Comparison of ENCODE assay signal across 9 mouse cellular contexts in the genomic region with DNA sequence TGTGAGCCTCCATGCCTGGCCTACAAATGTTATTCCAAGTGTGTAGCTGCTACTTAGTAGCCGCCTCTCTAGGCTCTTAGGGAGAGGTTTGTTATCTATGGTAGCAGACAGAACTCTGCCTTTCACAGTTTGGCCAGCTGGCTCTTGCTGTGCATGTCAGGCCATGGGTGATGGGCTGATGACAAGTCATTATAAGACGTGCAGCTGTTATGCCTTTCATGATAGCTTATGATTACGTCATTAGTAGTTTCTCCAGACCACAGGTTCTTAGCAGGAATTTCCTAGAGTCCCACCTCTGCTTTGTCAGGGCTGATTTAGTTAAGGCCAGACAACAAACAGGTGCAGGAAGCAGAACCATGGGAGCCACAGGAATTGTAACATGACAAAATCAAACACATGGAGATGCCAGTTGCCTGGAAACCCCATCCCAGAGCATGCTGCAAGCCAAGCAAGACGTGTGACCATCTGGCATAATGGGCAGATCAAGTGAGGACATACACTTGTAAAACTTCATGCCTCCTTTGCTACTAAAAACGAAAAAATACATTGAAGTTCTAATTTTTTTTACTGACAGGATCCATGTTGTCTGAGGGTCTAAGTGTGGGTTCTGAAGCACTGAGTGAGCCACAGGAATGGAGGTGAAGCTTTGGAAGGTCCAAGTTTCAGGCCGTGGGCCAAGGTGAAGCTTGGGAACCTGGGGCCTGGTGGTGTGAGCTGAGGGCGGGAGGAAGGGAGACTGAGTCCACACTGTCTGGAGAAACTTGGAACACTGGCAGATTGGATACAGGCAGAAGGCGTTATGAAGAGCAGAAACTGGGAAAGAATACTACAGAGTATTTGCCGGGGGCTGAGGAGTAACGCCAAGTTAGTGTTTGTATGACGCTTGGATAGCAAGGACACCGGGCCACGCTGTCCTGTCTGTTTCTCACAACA. TPM values are rescaled to one million over a fixed set of nuclear protein-coding genes. Genes with fewer than 3 reads are reported as not detected.
DNase-seq lines count a peak whose midpoint lies in the region; ATAC-seq and TF ChIP-seq lines count a peak whose summit lies in the region.
"Had no signal": no experiment of that assay in that cellular context is flagged by ENCODE, and none has a peak within 500 bp of the region (broad histone marks: within the 10 kb centered on the region; RNA-seq: fewer than 3 reads in every experiment).

No protein-coding gene starts in this region.

- WGBS in hindbrain, embryonic 15.5 days = 82% methylated on average over 13 of the region's 13 CpGs
- 85% methylated on average over 13 of the region's 13 CpGs for WGBS in hindbrain, embryonic 12.5 days

- H3K79me2 ChIP-seq in myocyte (ENCODE audit: control insufficient read depth, insufficient read depth) = no peaks in the 10 kb centered on the region

- H3K4me1 ChIP-seq in hindbrain, embryonic 15.5 days (replicated peaks) = no peaks in the 10 kb centered on the region
- H3K4me1 ChIP-seq in hindbrain, embryonic 12.5 days = no peaks in the 10 kb centered on the region
- H3K4me1 ChIP-seq: midbrain, embryonic 12.5 days had no signal

- TF ChIP-seq CTCF in gastrocnemius, adult 2 months (IDR thresholded peaks at IDR 0.05) = no peak

- H3K27me3 ChIP-seq in hindbrain, embryonic 15.5 days = no peaks in the 10 kb centered on the region
- H3K27me3 ChIP-seq in hindbrain, embryonic 12.5 days = no peaks in the 10 kb centered on the region
- H3K27me3 ChIP-seq in myocyte (ENCODE audit: control insufficient read depth, insufficient read depth, insufficient read length) = no peaks in the 10 kb centered on the region
- H3K27me3 ChIP-seq: midbrain, embryonic 12.5 days had no signal

- intact Hi-C loops in gastrocnemius, adult 2 months (cut with DNase I) = no loop called here

- H3K9me3 ChIP-seq in hindbrain, embryonic 15.5 days = no peaks in the 10 kb centered on the region
- no peaks in the 10 kb centered on the region for H3K9me3 ChIP-seq in hindbrain, embryonic 12.5 days (replicated peaks)
- H3K9me3 ChIP-seq: midbrain, embryonic 12.5 days had no signal

- H3K36me3 ChIP-seq in hindbrain, embryonic 15.5 days = no peaks in the 10 kb centered on the region
- H3K36me3 ChIP-seq in hindbrain, embryonic 12.5 days = no peaks in the 10 kb centered on the region
- H3K36me3 ChIP-seq in myocyte (ENCODE audit: control insufficient read depth, insufficient read depth) = no peaks in the 10 kb centered on the region
- H3K36me3 ChIP-seq: midbrain, embryonic 12.5 days had no signal

- no peak overlapping the region for H3K4me3 ChIP-seq in hindbrain, embryonic 15.5 days
- H3K4me3 ChIP-seq in hindbrain, embryonic 12.5 days = no peak overlapping the region
- H3K4me3 ChIP-seq in myocyte = no peak overlapping the region
- H3K4me3 ChIP-seq in gastrocnemius, adult 2 months = no peak overlapping the region
- H3K4me3 ChIP-seq: midbrain, embryonic 12.5 days had no signal

- DNase-seq in c-Kit-positive CD71-positive TER-119-positive erythroid progenitor cells, embryonic 14.5 days (ENCODE audit: low spot score) = peak; percentile 77
- peak; percentile 51 for DNase-seq in heart, postnatal 4 days
- DNase-seq in gastrocnemius, adult 2 months = no peak
- DNase-seq in kidney, postnatal 10 days = no peak
- DNase-seq in kidney, postnatal 36 days = no peak

- H3K4me2 ChIP-seq in hindbrain, embryonic 15.5 days = no peak overlapping the region
- no peak overlapping the region for H3K4me2 ChIP-seq in hindbrain, embryonic 12.5 days (replicated peaks)
- peak overlapping the region; percentile 30 for H3K4me2 ChIP-seq in myocyte (ENCODE audit: low read depth)
- H3K4me2 ChIP-seq: midbrain, embryonic 12.5 days had no signal

- H3ac ChIP-seq in myocyte (ENCODE audit: control insufficient read depth, insufficient read length) = no peak overlapping the region

- peak; percentile 34; the same call in 1 of the 2 replicates for ATAC-seq in hindbrain, embryonic 15.5 days (ENCODE audit: low FRiP score, low read depth)
- ATAC-seq in hindbrain, embryonic 12.5 days (ENCODE audit: low FRiP score) = no peak

- no peak overlapping the region for H3K27ac ChIP-seq in hindbrain, embryonic 15.5 days (replicated peaks)
- no peak overlapping the region for H3K27ac ChIP-seq in hindbrain, embryonic 12.5 days
- no peak overlapping the region for H3K27ac ChIP-seq in gastrocnemius, adult 2 months
- H3K27ac ChIP-seq: midbrain, embryonic 12.5 days had no signal

- H3K9ac ChIP-seq in hindbrain, embryonic 15.5 days = no peak overlapping the region
- H3K9ac ChIP-seq in hindbrain, embryonic 12.5 days = no peak overlapping the region
- H3K9ac ChIP-seq: midbrain, embryonic 12.5 days had no signal

- TF ChIP-seq POLR2A in myocyte (IDR thresholded peaks at IDR 0.05; ENCODE audit: insufficient read length, low read depth) = no peak

TF ChIP-seq in myocyte, 11 proteins besides CTCF, POLR2A, EP300 and RAD21:
- TF ChIP-seq TCF3 (IDR thresholded peaks at IDR 0.05; ENCODE audit: insufficient read length, low read depth) (peak; percentile 90), E2F4 (IDR thresholded peaks at IDR 0.05; ENCODE audit: insufficient read depth) (no peak), POLR2AphosphoS2 (IDR thresholded peaks at IDR 0.05; ENCODE audit: insufficient read length, low read depth) (no peak), CEBPB (IDR thresholded peaks at IDR 0.05; ENCODE audit: insufficient read depth, poor library complexity, severe bottlenecking) (peak; percentile 59), TCF12 (IDR thresholded peaks at IDR 0.05; ENCODE audit: insufficient read depth, poor library complexity, severe bottlenecking) (peak; percentile 93), SRF (IDR thresholded peaks at IDR 0.05; ENCODE audit: control insufficient read depth, insufficient read length, low read depth) (no peak), USF1 (IDR thresholded peaks at IDR 0.05; ENCODE audit: low read depth) (no peak), MAX (IDR thresholded peaks at IDR 0.05; ENCODE audit: low read depth) (no peak), REST (IDR thresholded peaks at IDR 0.05; ENCODE audit: insufficient read depth, insufficient read length) (no peak), MYOD1 (IDR thresholded peaks at IDR 0.05; ENCODE audit: control insufficient read depth in 1 of 3, insufficient read length in 2 of 3, low read depth in 2 of 3) (peak; percentile 92 to 96 (median 95)), MYOG (IDR thresholded peaks at IDR 0.05; ENCODE audit: control insufficient read depth in 1 of 3, insufficient read depth in 1 of 3, insufficient read length in 2 of 3, low read depth in 2 of 3) (peak; percentile 59 to 98 (median 86))
TF ChIP-seq in myocyte: peak in this region for 5.

RNA-seq across cellular contexts. Expression of a gene that starts 46.5 kb away (rescaled TPM):
- 137 and 151 TPM in 2 replicates for polyA plus RNA-seq in hindbrain, embryonic 15.5 days (2015; fragmentation: Nextera tagmentation; extraction: Ambion mirVana)
- 135 and 147 TPM in 2 replicates for polyA plus RNA-seq in hindbrain, embryonic 12.5 days (2016; fragmentation: Nextera tagmentation; extraction: Ambion mirVana)
- 10 to 100 TPM; 72.9 to 75.3 TPM for total RNA-seq in heart, postnatal 4 days (2021)
- polyA plus RNA-seq in myocyte (2012; fragmentation: generic; extraction: Trizol) = 51.2 TPM
- 10 to 100 TPM; 39.3 to 53.3 TPM for total RNA-seq in gastrocnemius, adult 2 months (2021)

RNA-seq across cellular contexts. Expression of a gene that starts 46.5 kb away (rescaled TPM):
- polyA plus RNA-seq in hindbrain, embryonic 15.5 days (2015; fragmentation: Nextera tagmentation; extraction: Ambion mirVana) = 59.0 and 64.0 TPM in 2 replicates
- 78.8 and 79.5 TPM in 2 replicates for polyA plus RNA-seq in hindbrain, embryonic 12.5 days (2016; fragmentation: Nextera tagmentation; extraction: Ambion mirVana)
- total RNA-seq in heart, postnatal 4 days (2021) = 10 to 100 TPM; 42.6 to 45.3 TPM
- polyA plus RNA-seq in myocyte (2012; fragmentation: generic; extraction: Trizol) = 188 TPM
- total RNA-seq in gastrocnemius, adult 2 months (2021) = 10 to 100 TPM; 13.2 to 18.0 TPM

RNA-seq across cellular contexts. Expression of a gene that starts 56.8 kb away (rescaled TPM):
- polyA plus RNA-seq in hindbrain, embryonic 15.5 days (2015; fragmentation: Nextera tagmentation; extraction: Ambion mirVana) = 0.26 and 0.39 TPM in 2 replicates
- 0.45 and 0.47 TPM in 2 replicates for polyA plus RNA-seq in hindbrain, embryonic 12.5 days (2016; fragmentation: Nextera tagmentation; extraction: Ambion mirVana)
- 1 to 10 TPM; 7.6 to 8.9 TPM for total RNA-seq in heart, postnatal 4 days (2021)
- 19.7 TPM for polyA plus RNA-seq in myocyte (2012; fragmentation: generic; extraction: Trizol)
- 1 to 10 TPM in 1 of 2 experiments, under 1 TPM in 1; 0.78 to 1.6 TPM for total RNA-seq in gastrocnemius, adult 2 months (2021)

Comparison
In these comparisons a context has a peak if more than half of its experiments do, and no peak if none do; other contexts are left out.
1. DNase-seq: peak in c-Kit-positive CD71-positive TER-119-positive erythroid progenitor cells, embryonic 14.5 days (single experiment) and heart, postnatal 4 days (single experiment); none in gastrocnemius, adult 2 months (single experiment), kidney, postnatal 10 days (single experiment) and kidney, postnatal 36 days (0 of 2).
2. RNA of a gene that starts 56.8 kb away (polyA plus RNA-seq): 19.7 TPM in myocyte (single experiment); 0.45 to 0.47 TPM in hindbrain, embryonic 12.5 days and 0.26 to 0.39 TPM in hindbrain, embryonic 15.5 days; every median in the first group is over 10 times any median in the second.